Mouse (Mus musculus): ENCODE results near the gene AL731706.1.
A peak's percentile ranks its signal among the peaks of the same experiment; 100 is the strongest.
"Not testable (repeated sequence)": the region's sequence is repeated elsewhere in the genome, so short reads cannot be mapped to it uniquely, and the experiment has no call there.

AL731706.1 gene

GRCm38 (mm10) chr2:136891068-136891950, at the start of gene AL731706.1, which contains the start of the genes Slx4ip and Mkks:
Gene AL731706.1, minus strand, starts transcription at chr2:136891389.
Gene Slx4ip, plus strand, starts transcription at chr2:136891218.
Gene Mkks, minus strand, starts transcription at chr2:136891389.
- DNase-seq (ENCODE audit: low read depth), result peak; percentile 98

GRCm38 (mm10) chr2:136938249-136938648, 47.1 kb upstream of the AL731706.1 start:
- DNase-seq (ENCODE audit: low read depth), result no peak

GRCm38 (mm10) chr2:136936391-136937288, 45.5 kb upstream of the AL731706.1 start:
- DNase-seq (ENCODE audit: low read depth), result no peak

GRCm38 (mm10) chr2:136921003-136921408, 29.8 kb upstream of the AL731706.1 start:
- peak; percentile 29 for DNase-seq (ENCODE audit: low read depth)

- no peak for DNase-seq (ENCODE audit: low read depth)
Observed at GRCm38 (mm10) chr2:136920257-136920993, 29.2 kb upstream of the AL731706.1 start.

GRCm38 (mm10) chr2:136919433-136919832, 28.2 kb upstream of the AL731706.1 start:
- no peak for DNase-seq (ENCODE audit: low read depth)

- DNase-seq (ENCODE audit: low read depth), result no peak
Observed at GRCm38 (mm10) chr2:136914334-136914902, 23.2 kb upstream of the AL731706.1 start.

GRCm38 (mm10) chr2:136913021-136913420, 21.8 kb upstream of the AL731706.1 start:
- no peak for DNase-seq (ENCODE audit: low read depth)

GRCm38 (mm10) chr2:136911958-136912411, 20.8 kb upstream of the AL731706.1 start:
- DNase-seq (ENCODE audit: low read depth), result no peak

GRCm38 (mm10) chr2:136909298-136909697, 18.1 kb upstream of the AL731706.1 start:
- DNase-seq (ENCODE audit: low read depth), result no peak

- no peak for DNase-seq (ENCODE audit: low read depth)
Observed at GRCm38 (mm10) chr2:136908596-136908995, 17.4 kb upstream of the AL731706.1 start.

- no peak for DNase-seq (ENCODE audit: low read depth)
Observed at GRCm38 (mm10) chr2:136896131-136896530, 4.9 kb upstream of the AL731706.1 start.

GRCm38 (mm10) chr2:136894494-136894893, 3.3 kb upstream of the AL731706.1 start:
- no peak for DNase-seq (ENCODE audit: low read depth)

- peak; percentile 93 for DNase-seq (ENCODE audit: low read depth)
Observed at GRCm38 (mm10) chr2:136891951-136892371, 772 bp upstream of the AL731706.1 start.

- DNase-seq (ENCODE audit: low read depth), result not testable (repeated sequence)
Observed at GRCm38 (mm10) chr2:136890716-136891067, 497 bp downstream of the AL731706.1 start.

GRCm38 (mm10) chr2:136886846-136887245, 4.3 kb downstream of the AL731706.1 start:
- no peak for DNase-seq (ENCODE audit: low read depth)

GRCm38 (mm10) chr2:136885579-136885978, 5.6 kb downstream of the AL731706.1 start, which contains the start of gene AL731706.2:
Gene AL731706.2, minus strand, starts transcription at chr2:136885679.
- no peak for DNase-seq (ENCODE audit: low read depth)

- no peak for DNase-seq (ENCODE audit: low read depth)
Observed at GRCm38 (mm10) chr2:136854543-136855388, 36.4 kb downstream of the AL731706.1 start.

- no peak for DNase-seq (ENCODE audit: low read depth)
Observed at GRCm38 (mm10) chr2:136850366-136850765, 40.8 kb downstream of the AL731706.1 start.

GRCm38 (mm10) chr2:136837994-136838393, 53.2 kb downstream of the AL731706.1 start:
- no peak for DNase-seq (ENCODE audit: low read depth)

All from c-Kit-positive CD71-negative TER-119-negative erythroid progenitor cells, embryonic 14.5 days (primary cell).